Mouse (Mus musculus): ENCODE measurements around the gene Cyp46a1. TPM values are rescaled to one million over a fixed set of nuclear protein-coding genes. Genes with fewer than 3 reads are reported as not detected.

Gene Cyp46a1
- total RNA-seq (2015): not detected in 2 replicates
- total RNA-seq (2017): not detected in 2 replicates

GRCm38 (mm10) chr12:108333895-108334445 lies at the start of gene Cyp46a1:
Cyp46a1 (plus strand) TSS chr12:108334381.
- ATAC-seq (ENCODE audit: poor library complexity, severe bottlenecking): peak; percentile 80

- no peak for ATAC-seq (ENCODE audit: poor library complexity, severe bottlenecking)
These were observed 49.5 kb upstream of the Cyp46a1 start for GRCm38 (mm10) chr12:108284455-108285224.

GRCm38 (mm10) chr12:108285225-108286011 lies 48.8 kb upstream of the Cyp46a1 start:
- ATAC-seq (ENCODE audit: poor library complexity, severe bottlenecking): no peak

GRCm38 (mm10) chr12:108286381-108286780 lies 47.8 kb upstream of the Cyp46a1 start:
- no peak for ATAC-seq (ENCODE audit: poor library complexity, severe bottlenecking)

GRCm38 (mm10) chr12:108287011-108287410 lies 47.2 kb upstream of the Cyp46a1 start:
- ATAC-seq (ENCODE audit: poor library complexity, severe bottlenecking): no peak

GRCm38 (mm10) chr12:108288127-108288880 lies 45.9 kb upstream of the Cyp46a1 start:
- ATAC-seq (ENCODE audit: poor library complexity, severe bottlenecking): no peak

GRCm38 (mm10) chr12:108292419-108292818 lies 41.8 kb upstream of the Cyp46a1 start:
- ATAC-seq (ENCODE audit: poor library complexity, severe bottlenecking): 0 out of 2 replicates have a peak, but pooled peaks have one; percentile 34

- ATAC-seq (ENCODE audit: poor library complexity, severe bottlenecking): peak; percentile 79
These were observed 41.2 kb upstream of the Cyp46a1 start for GRCm38 (mm10) chr12:108292957-108293356.

GRCm38 (mm10) chr12:108294620-108295019 lies 39.6 kb upstream of the Cyp46a1 start:
- no peak for ATAC-seq (ENCODE audit: poor library complexity, severe bottlenecking)

- no peak for ATAC-seq (ENCODE audit: poor library complexity, severe bottlenecking)
These were observed 37.1 kb upstream of the Cyp46a1 start for GRCm38 (mm10) chr12:108297033-108297432.

- ATAC-seq (ENCODE audit: poor library complexity, severe bottlenecking): no peak
These were observed 33.2 kb upstream of the Cyp46a1 start for GRCm38 (mm10) chr12:108301006-108301405.

- ATAC-seq (ENCODE audit: poor library complexity, severe bottlenecking): no peak
These were observed 30.3 kb upstream of the Cyp46a1 start for GRCm38 (mm10) chr12:108303778-108304365.

GRCm38 (mm10) chr12:108305172-108305571 lies 29.0 kb upstream of the Cyp46a1 start:
- no peak for ATAC-seq (ENCODE audit: poor library complexity, severe bottlenecking)

GRCm38 (mm10) chr12:108305812-108306794 lies 28.1 kb upstream of the Cyp46a1 start, which contains the start of gene Hhipl1:
Hhipl1 (plus strand) TSS chr12:108306270.
- no peak for ATAC-seq (ENCODE audit: poor library complexity, severe bottlenecking)

- ATAC-seq (ENCODE audit: poor library complexity, severe bottlenecking): peak; percentile 47; the same call in 1 of the 2 replicates
These were observed 26.6 kb upstream of the Cyp46a1 start for GRCm38 (mm10) chr12:108307553-108307952.

- ATAC-seq (ENCODE audit: poor library complexity, severe bottlenecking): no peak
These were observed 25.8 kb upstream of the Cyp46a1 start for GRCm38 (mm10) chr12:108308363-108308856.

- 0 out of 2 replicates have a peak, but pooled peaks have one; percentile 45 for ATAC-seq (ENCODE audit: poor library complexity, severe bottlenecking)
These were observed 24.9 kb upstream of the Cyp46a1 start for GRCm38 (mm10) chr12:108309116-108309794.

GRCm38 (mm10) chr12:108310041-108310440 lies 24.1 kb upstream of the Cyp46a1 start:
- ATAC-seq (ENCODE audit: poor library complexity, severe bottlenecking): no peak
